Mouse (Mus musculus) kidney, postnatal 4 days (tissue): ENCODE results near the gene Gm13275.
"Not testable (repeated sequence)": the region's sequence is repeated elsewhere in the genome, so short reads cannot be mapped to it uniquely, and the experiment has no call there.

Experiments
- DNase-seq, 2 experiments: peaks; one replicate each; pipeline ENCODE4 v3.0.0; 2021; ENCODE audit warnings: mixed read lengths in 2 of 2

The Gm13275 gene

DNA sequence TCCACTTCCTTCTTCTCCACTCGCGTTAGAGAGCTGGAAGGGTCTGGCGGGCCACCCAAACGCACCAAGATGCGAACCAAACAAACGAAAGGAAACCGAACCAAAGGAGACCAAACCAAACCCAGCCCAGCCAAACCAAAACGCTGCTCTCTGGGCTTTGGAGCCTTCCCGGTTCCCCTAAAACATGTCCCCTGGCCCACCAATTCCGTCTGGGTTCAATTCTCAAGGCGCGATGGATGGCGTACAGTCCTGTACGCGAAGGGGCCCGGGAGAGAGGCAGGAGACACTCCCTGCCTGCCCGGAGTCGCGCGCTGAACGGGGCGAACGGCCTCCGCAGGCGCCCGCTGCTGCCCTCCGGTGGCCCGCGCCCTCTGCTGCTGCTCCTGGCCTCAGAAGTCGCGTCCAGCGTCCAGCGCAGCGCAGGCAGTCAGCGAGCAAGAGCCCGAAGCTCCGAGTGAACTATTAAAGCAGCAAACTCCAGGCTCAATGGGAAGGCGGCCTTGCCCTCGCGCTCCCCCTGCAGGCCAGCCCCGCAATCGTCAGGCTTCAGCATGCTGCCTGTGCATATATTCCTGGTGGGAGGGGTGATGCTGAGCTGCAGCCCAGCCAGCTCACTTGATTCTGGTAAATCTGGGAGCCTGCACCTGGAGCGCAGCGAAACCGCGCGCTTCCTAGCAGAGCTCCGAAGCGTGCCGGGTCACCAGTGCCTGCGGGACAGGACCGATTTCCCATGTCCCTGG, at the start of gene Gm13275:
Gene Gm13275 (plus strand): TSS at position 552 of the 740 bp plus-strand sequence.
- peak; percentile 49 to 63 for DNase-seq

DNA sequence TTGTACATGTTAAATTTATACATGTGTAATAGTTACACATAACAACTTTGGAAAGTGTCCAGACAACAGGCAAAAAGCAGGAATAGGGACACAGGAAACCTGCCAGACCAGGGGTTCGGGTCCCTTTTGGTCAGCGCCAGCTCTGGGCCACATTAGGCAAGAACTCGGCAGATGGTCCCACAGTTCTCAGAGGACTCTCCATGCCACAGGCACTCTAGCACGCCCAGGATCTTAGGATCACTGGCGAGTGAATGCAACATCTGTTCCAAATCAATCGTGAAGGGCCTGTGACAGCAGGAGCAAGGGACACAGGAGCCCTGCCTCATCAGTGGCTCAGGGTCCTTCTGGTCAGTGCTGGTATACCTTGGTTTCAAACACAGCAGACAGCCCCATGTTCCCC, 44.4 kb upstream of the Gm13275 start:
- DNase-seq, result no peak

DNA sequence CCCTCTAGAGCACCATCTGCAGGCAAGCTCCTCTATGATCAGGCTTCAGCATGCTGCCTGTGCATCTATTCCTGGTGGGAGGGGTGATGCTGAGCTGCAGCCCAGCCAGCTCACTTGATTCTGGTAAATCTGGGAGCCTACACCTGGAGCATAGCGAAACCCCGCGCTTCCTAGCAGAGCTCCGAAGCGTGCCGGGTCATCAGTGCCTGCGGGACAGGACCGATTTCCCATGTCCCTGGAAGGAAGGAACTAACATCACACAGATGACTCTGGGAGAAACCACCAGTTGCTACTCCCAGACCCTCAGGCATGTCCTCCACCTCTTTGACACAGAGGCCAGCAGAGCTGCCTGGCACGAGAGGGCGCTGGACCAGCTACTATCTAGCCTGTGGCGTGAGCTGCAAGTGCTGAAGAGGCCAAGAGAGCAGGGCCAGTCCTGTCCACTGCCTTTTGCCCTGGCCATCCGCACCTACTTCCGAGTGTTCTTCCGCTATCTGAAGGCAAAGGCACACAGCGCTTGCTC, 39.4 kb upstream of the Gm13275 start, which contains the start of gene Gm13271:
Gene Gm13271 (plus strand): TSS at position 51 of the 523 bp plus-strand sequence.
- DNase-seq, result peak; percentile 59 to 61

DNA sequence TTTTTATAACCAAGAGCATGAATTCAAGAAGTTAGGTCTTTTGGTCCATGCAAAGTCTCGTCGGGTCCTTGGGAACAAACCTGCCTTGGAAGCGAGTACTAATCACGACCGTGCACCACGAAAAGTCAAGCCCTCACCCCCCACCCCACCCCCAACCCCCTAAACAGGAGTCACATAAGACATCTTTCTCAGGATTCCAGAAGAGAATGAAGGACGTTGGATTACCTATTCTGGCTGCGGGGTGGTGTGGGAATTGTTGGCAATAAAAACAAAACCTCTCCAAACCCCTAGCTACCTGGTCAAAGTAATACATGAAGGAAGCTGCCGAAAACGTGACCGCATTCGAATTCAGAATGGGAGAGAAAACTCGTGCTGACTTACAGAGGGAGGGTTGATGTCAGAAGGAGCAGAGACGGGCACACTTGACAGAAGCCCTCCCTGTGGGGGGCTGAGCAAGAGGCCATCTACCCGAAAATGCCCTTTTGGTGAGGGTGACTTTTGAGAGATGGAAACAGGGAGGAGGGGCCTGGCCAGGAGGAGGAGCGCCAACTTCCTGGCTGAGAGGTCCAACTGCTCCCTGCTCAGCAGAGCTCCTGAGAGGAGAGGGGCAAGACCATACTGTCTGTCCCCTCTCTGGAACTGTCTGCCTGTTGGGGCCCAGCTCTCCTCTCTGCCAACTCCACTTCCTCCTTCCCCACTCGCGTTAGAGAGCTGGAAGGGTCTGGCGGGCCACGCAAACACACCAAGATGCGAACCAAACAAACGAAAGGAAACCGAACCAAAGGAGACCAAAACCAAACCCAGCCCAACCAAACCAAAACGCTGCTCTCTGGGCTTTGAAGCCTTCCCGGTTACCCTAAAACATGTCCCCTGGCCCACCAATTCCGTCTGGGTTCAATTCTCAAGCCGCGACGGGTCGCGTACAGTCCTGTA, 37.4 kb upstream of the Gm13275 start:
- DNase-seq, result peak in 1 of 2 experiments; percentile 27

DNA sequence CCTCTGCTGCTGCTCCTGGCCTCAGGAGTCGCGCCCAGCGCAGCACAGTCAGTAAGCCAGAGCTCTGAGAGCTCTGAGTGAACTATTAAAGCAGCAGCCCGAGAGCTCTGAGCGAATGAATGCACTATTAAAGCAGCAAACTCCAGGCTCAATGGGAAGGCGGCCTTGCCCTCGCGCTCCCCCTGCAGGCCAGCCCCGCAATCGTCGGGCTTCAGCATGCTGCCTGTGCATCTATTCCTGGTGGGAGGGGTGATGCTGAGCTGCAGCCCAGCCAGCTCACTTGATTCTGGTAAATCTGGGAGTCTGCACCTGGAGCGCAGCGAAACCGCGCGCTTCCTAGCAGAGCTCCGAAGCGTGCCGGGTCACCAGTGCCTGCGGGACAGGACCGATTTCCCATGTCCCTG, 36.7 kb upstream of the Gm13275 start:
- peak; percentile 87 to 91 for DNase-seq

DNA sequence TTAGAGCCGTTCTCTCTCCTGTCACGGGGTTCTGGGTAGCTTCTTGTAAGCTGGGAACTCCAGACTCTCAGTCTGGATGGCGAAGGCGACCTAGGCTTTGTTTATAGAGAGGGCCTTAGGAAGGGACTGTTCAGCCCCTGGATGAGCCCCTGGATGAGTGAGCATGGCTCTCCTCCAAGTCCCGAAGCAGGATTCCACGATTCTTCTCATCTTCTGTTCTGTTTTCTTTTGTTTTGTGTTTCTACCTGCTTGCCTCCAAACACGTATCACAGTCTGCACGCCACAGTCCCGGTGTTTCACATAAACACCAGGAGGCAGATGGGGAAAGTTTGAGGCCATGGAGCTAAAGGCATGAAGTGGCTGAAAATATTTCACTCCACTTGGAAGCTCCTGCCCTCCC, 35.5 kb upstream of the Gm13275 start:
- not testable (repeated sequence) for DNase-seq

DNA sequence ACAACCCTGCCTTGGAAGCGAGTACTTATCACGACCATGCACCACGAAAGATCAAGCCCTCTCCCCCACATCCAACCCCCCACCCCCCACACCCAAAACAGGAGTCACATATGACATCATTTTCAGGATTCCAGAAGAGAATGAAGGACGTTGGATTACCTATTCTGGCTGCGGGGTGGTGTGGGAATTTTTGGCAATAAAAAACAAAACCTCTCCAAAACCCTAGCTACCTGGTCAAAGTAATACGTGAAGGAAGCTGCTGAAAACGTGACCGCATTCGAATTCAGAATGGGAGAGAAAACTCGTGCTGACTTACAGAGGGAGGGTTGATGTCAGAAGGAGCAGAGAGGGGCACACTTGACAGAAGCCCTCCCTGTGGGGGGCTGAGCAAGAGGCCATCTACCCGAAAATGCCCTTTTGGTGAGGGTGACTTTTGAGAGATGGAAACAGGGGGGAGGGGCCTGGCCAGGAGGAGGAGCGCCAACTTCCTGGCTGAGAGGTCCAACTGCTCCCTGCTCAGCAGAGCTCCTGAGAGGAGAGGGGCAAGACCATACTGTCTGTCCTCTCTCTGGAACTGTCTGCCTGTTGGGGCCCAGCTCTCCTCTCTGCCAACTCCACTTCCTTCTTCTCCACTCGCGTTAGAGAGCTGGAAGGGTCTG, 34.5 kb upstream of the Gm13275 start, which contains the start of gene Gm13283:
Gene Gm13283 (plus strand): TSS at position 510 of the 659 bp plus-strand sequence.
- peak; percentile 44 to 61 for DNase-seq

DNA sequence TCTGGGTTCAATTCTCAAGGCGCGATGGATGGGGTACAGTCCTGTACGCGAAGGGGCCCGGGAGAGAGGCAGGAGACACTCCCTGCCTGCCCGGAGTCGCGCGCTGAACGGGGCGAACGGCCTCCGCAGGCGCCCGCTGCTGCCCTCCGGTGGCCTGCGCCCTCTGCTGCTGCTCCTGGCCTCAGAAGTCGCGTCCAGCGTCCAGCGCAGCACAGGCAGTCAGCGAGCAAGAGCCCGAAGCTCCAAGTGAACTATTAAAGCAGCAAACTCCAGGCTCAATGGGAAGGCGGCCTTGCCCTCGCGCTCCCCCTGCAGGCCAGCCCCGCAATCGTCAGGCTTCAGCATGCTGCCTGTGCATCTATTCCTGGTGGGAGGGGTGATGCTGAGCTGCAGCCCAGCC, 33.9 kb upstream of the Gm13275 start:
- DNase-seq, result peak; percentile 80 to 89

DNA sequence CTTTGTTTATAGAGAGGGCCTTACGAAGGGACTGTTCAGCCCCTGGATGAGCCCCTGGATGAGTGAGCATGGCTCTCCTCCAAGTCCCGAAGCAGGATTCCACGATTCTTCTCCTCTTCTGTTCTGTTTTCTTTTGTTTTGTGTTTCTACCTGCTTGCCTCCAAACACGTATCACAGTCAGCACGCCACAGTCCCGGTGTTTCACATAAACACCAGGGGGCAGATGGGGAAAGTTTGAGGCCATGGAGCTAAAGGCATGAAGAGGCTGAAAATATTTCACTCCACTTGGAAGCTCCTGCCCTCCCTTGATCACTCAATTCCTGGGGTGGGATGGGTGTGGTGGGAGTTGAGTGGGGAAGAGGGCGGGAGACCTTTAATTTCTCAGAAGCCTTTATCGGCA, 32.5 kb upstream of the Gm13275 start:
- DNase-seq, result peak; percentile 67 to 74

DNA sequence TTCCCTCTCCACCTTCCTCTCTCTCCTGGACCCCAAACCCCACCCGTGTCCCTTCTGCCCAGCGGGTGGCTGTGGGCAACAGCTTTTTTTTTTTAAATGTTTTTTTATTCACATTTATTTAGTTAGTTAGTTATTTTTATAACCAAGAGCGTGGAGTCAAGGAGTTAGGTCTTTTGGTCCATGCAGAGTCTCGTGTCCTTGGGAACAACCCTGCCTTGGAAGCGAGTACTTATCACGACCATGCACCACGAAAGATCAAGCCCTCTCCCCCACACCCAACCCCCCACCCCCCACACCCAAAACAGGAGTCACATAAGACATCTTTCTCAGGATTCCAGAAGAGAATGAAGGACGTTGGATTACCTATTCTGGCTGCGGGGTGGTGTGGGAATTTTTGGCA, 31.9 kb upstream of the Gm13275 start:
- peak in 1 of 2 experiments; percentile 22 for DNase-seq

DNA sequence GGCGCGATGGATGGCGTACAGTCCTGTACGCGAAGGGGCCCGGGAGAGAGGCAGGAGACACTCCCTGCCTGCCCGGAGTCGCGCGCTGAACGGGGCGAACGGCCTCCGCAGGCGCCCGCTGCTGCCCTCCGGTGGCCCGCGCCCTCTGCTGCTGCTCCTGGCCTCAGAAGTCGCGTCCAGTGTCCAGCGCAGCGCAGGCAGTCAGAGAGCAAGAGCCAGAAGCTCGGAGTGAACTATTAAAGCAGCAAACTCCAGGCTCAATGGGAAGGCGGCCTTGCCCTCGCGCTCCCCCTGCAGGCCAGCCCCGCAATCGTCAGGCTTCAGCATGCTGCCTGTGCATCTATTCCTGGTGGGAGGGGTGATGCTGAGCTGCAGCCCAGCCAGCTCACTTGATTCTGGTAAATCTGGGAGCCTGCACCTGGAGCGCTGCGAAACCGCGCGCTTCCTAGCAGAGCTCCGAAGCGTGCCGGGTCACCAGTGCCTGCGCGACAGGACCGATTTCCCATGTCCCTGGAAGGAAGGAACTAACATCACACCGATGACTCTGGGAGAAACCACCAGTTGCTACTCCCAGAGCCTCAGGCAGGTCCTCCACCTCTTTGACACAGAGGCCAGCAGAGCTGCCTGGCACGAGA, 30.8 kb upstream of the Gm13275 start:
- peak; percentile 55 to 78 for DNase-seq

DNA sequence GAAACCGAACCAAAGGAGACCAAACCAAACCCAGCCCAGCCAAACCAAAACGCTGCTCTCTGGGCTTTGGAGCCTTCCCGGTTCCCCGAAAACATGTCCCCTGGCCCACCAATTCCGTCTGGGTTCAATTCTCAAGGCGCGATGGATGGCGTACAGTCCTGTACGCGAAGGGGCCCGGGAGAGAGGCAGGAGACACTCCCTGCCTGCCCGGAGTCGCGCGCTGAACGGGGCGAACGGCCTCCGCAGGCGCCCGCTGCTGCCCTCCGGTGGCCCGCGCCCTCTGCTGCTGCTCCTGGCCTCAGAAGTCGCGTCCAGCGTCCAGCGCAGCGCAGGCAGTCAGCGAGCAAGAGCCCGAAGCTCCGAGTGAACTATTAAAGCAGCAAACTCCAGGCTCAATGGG, 20.8 kb upstream of the Gm13275 start, which contains the start of gene Gm13290:
Gene Gm13290 (plus strand): TSS at position 301 of the 400 bp plus-strand sequence.
- DNase-seq, result not testable (repeated sequence)

DNA sequence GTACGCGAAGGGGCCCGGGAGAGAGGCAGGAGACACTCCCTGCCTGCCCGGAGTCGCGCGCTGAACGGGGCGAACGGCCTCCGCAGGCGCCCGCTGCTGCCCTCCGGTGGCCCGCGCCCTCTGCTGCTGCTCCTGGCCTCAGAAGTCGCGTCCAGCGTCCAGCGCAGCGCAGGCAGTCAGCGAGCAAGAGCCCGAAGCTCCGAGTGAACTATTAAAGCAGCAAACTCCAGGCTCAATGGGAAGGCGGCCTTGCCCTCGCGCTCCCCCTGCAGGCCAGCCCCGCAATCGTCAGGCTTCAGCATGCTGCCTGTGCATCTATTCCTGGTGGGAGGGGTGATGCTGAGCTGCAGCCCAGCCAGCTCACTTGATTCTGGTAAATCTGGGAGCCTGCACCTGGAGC, 17.7 kb upstream of the Gm13275 start, which contains the start of gene Gm13289:
Gene Gm13289 (plus strand): TSS at position 301 of the 400 bp plus-strand sequence.
- not testable (repeated sequence) for DNase-seq

DNA sequence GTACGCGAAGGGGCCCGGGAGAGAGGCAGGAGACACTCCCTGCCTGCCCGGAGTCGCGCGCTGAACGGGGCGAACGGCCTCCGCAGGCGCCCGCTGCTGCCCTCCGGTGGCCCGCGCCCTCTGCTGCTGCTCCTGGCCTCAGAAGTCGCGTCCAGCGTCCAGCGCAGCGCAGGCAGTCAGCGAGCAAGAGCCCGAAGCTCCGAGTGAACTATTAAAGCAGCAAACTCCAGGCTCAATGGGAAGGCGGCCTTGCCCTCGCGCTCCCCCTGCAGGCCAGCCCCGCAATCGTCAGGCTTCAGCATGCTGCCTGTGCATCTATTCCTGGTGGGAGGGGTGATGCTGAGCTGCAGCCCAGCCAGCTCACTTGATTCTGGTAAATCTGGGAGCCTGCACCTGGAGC, 14.7 kb upstream of the Gm13275 start, which contains the start of gene Gm13272:
Gene Gm13272 (plus strand): TSS at position 301 of the 400 bp plus-strand sequence.
- DNase-seq, result not testable (repeated sequence)

DNA sequence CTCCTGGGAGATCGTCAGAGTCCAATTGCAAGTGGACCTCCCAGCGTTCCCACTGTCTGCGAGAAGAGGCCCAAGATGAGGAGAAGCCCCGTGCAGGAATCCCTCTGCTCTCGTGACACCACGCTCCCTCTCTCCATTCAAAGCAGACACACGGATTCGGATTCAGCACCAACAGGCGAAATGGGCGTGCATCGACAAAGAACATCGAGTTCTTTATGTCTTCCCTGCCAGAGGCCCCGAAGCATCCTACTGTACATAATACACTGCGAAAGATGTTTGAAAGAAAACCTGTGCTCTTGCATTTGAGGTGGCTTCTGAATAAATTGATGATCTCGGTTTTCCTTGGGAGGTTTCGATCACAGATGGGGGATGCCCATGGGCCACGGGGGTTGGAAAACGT, 14.0 kb upstream of the Gm13275 start:
- DNase-seq, result not testable (repeated sequence)

DNA sequence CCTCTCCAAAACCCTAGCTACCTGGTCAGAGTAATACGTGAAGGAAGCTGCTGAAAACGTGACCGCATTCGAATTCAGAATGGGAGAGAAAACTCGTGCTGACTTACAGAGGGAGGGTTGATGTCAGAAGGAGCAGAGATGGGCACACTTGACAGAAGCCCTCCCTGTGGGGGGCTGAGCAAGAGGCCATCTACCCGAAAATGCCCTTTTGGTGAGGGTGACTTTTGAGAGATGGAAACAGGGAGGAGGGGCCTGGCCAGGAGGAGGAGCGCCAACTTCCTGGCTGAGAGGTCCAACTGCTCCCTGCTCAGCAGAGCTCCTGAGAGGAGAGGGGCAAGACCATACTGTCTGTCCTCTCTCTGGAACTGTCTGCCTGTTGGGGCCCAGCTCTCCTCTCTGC, 12.5 kb upstream of the Gm13275 start, which contains the start of gene Ifnz:
Gene Ifnz (plus strand): TSS at position 301 of the 400 bp plus-strand sequence.
- DNase-seq, result not testable (repeated sequence)

DNA sequence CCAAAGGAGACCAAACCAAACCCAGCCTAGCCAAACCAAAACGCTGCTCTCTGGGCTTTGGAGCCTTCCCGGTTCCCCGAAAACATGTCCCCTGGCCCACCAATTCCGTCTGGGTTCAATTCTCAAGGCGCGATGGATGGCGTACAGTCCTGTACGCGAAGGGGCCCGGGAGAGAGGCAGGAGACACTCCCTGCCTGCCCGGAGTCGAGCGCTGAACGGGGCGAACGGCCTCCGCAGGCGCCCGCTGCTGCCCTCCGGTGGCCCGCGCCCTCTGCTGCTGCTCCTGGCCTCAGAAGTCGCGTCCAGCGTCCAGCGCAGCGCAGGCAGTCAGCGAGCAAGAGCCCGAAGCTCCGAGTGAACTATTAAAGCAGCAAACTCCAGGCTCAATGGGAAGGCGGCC, 12.0 kb upstream of the Gm13275 start:
- peak; percentile 29 to 39 for DNase-seq

DNA sequence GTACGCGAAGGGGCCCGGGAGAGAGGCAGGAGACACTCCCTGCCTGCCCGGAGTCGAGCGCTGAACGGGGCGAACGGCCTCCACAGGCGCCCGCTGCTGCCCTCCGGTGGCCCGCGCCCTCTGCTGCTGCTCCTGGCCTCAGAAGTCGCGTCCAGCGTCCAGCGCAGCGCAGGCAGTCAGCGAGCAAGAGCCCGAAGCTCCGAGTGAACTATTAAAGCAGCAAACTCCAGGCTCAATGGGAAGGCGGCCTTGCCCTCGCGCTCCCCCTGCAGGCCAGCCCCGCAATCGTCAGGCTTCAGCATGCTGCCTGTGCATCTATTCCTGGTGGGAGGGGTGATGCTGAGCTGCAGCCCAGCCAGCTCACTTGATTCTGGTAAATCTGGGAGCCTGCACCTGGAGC, 8.9 kb upstream of the Gm13275 start, which contains the start of gene Gm13276:
Gene Gm13276 (plus strand): TSS at position 301 of the 400 bp plus-strand sequence.
- DNase-seq, result not testable (repeated sequence)

DNA sequence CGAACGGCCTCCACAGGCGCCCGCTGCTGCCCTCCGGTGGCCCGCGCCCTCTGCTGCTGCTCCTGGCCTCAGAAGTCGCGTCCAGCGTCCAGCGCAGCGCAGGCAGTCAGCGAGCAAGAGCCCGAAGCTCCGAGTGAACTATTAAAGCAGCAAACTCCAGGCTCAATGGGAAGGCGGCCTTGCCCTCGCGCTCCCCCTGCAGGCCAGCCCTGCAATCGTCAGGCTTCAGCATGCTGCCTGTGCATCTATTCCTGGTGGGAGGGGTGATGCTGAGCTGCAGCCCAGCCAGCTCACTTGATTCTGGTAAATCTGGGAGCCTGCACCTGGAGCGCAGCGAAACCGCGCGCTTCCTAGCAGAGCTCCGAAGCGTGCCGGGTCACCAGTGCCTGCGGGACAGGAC, 5.9 kb upstream of the Gm13275 start, which contains the start of gene Gm13277:
Gene Gm13277 (plus strand): TSS at position 231 of the 400 bp plus-strand sequence.
- DNase-seq, result peak; percentile 81 to 86

DNA sequence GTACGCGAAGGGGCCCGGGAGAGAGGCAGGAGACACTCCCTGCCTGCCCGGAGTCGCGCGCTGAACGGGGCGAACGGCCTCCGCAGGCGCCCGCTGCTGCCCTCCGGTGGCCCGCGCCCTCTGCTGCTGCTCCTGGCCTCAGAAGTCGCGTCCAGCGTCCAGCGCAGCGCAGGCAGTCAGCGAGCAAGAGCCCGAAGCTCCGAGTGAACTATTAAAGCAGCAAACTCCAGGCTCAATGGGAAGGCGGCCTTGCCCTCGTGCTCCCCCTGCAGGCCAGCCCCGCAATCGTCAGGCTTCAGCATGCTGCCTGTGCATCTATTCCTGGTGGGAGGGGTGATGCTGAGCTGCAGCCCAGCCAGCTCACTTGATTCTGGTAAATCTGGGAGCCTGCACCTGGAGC, 3.0 kb upstream of the Gm13275 start, which contains the start of gene Gm13278:
Gene Gm13278 (plus strand): TSS at position 301 of the 400 bp plus-strand sequence.
- DNase-seq, result not testable (repeated sequence)

DNA sequence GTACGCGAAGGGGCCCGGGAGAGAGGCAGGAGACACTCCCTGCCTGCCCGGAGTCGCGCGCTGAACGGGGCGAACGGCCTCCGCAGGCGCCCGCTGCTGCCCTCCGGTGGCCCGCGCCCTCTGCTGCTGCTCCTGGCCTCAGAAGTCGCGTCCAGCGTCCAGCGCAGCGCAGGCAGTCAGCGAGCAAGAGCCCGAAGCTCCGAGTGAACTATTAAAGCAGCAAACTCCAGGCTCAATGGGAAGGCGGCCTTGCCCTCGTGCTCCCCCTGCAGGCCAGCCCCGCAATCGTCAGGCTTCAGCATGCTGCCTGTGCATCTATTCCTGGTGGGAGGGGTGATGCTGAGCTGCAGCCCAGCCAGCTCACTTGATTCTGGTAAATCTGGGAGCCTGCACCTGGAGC, 2.8 kb downstream of the Gm13275 start, which contains the start of gene Gm13279:
Gene Gm13279 (plus strand): TSS at position 301 of the 400 bp plus-strand sequence.
- DNase-seq, result not testable (repeated sequence)
